Mouse (Mus musculus): ENCODE results near the gene Ssty1. TPM values are rescaled to one million over a fixed set of nuclear protein-coding genes. Genes with fewer than 3 reads are reported as not detected.
"Not testable (repeated sequence)": the region's sequence is repeated elsewhere in the genome, so short reads cannot be mapped to it uniquely, and the experiment has no call there.

Gene Ssty1
- polyA plus RNA-seq (2012; ENCODE audit: insufficient read depth, insufficient read length, missing spikeins) = not detected in 2 replicates

DNA sequence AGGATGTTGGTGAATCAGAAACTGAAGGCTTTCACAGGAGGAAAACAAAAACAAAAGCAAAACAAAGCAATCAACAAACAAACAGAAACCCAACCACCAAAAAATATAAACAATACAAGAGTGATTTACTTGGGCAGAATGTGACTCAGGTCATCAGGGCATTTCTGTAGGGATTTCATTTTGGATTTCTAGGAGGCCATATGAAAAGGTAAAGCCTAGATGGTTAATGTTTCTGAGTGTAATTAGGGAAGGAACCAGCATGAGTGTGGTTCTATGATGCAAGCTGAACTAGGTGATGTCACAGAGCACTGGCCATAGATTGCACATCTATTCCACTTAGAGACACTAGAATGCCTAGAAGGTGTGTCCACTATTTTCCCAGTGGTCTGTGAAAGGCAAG, at the start of gene Ssty1:
TSS of gene Ssty1 (plus strand) at position 301 of the 400 bp plus-strand sequence.
- not testable (repeated sequence) for H3K27ac ChIP-seq (replicated peaks; ENCODE audit: low read depth, low read length); H3K4me3 ChIP-seq (ENCODE audit: insufficient read depth, low read depth, low read length); H3K4me1 ChIP-seq (ENCODE audit: control insufficient read depth, insufficient read depth, insufficient read length, low read length)

DNA sequence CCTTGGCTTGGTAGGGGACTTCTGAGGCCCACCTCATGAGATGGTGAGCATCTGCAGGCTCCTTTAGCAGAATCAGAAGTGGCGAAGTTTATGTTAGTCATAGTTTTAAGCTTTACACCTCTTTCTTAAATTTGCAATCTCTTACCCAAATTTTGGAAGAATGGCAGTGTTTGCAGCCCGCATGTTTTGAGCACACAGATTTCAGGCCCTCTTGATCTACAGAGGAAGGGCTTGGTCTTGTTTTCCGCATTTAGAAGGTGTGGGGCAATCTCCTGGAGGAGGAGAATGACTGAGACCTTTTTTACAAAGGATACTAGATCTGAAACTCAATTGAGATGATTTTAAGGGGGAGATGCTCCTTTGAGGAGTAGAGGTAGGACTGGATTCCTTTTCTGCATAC, 27.2 kb upstream of the Ssty1 start, which contains the start of gene Gm21764:
TSS of gene Gm21764 (minus strand) at position 101 of the 400 bp plus-strand sequence.
- not testable (repeated sequence) for H3K4me1 ChIP-seq (ENCODE audit: control insufficient read depth, insufficient read depth, insufficient read length, low read length); H3K4me3 ChIP-seq (ENCODE audit: insufficient read depth, low read depth, low read length); H3K27ac ChIP-seq (replicated peaks; ENCODE audit: low read depth, low read length)

Other genes starting within 250 kb of the Ssty1 start
- gene Gm21904, start 242.8 kb upstream of the Ssty1 start, polyA plus RNA-seq (2012; ENCODE audit: insufficient read depth, insufficient read length, missing spikeins) = not detected in 2 replicates
- gene Gm20772, start 214.4 kb upstream of the Ssty1 start, polyA plus RNA-seq (2012; ENCODE audit: insufficient read depth, insufficient read length, missing spikeins) = not detected in 2 replicates
- not detected in 2 replicates for gene Gm20831, start 214.4 kb upstream of the Ssty1 start, polyA plus RNA-seq (2012; ENCODE audit: insufficient read depth, insufficient read length, missing spikeins)
- gene Srsy, start 151.8 kb upstream of the Ssty1 start, polyA plus RNA-seq (2012; ENCODE audit: insufficient read depth, insufficient read length, missing spikeins) = not detected in 2 replicates
- gene Gm21764, start 27.3 kb upstream of the Ssty1 start, polyA plus RNA-seq (2012; ENCODE audit: insufficient read depth, insufficient read length, missing spikeins) = not detected in 2 replicates